Mouse (Mus musculus) ES-E14 (cell line): ENCODE measurements at regions not wholly inside any gene's neighbourhood (a gene's known extent, or its start where the extent isn't known, plus 50 kb on each side); places are given as distances from the start of the nearest gene placed in this dataset.

Experiments
- CHD2 ChIP-seq: IDR thresholded peaks from 2 replicates; pipeline ENCODE4 v1.6.1; 2014; ENCODE audit warnings: mild to moderate bottlenecking, low read depth, low read length, inconsistent platforms
- HCFC1 ChIP-seq: IDR thresholded peaks from 2 replicates; pipeline ENCODE4 v1.6.1; 2012; ENCODE audit warnings: low read length, inconsistent platforms, borderline replicate concordance; ENCODE audit not compliant: insufficient read depth
- MAFK ChIP-seq: IDR thresholded peaks from 2 replicates; pipeline ENCODE4 v1.6.1; 2014; ENCODE audit warnings: mild to moderate bottlenecking, low read depth, low read length, inconsistent platforms; ENCODE audit not compliant: insufficient read depth
- ZC3H11A ChIP-seq: IDR thresholded peaks from 2 replicates; pipeline ENCODE4 v1.6.1; 2012; ENCODE audit warnings: low read depth, mild to moderate bottlenecking, inconsistent platforms, low read length, borderline replicate concordance
- ZNF384 ChIP-seq: IDR thresholded peaks from 2 replicates; pipeline ENCODE4 v1.6.1; 2012; ENCODE audit warnings: low read depth, low read length, inconsistent platforms

- TF ChIP-seq ZC3H11A (no peak), HCFC1 (no peak), MAFK (no peak), ZNF384 (no peak), CHD2 (no peak)
Measured at GRCm38 (mm10) chr10:70824461-70824860, 168.7 kb upstream of the Phyhipl start.
